ENCODE assay signal across 8 mouse cellular contexts in the genomic region with DNA sequence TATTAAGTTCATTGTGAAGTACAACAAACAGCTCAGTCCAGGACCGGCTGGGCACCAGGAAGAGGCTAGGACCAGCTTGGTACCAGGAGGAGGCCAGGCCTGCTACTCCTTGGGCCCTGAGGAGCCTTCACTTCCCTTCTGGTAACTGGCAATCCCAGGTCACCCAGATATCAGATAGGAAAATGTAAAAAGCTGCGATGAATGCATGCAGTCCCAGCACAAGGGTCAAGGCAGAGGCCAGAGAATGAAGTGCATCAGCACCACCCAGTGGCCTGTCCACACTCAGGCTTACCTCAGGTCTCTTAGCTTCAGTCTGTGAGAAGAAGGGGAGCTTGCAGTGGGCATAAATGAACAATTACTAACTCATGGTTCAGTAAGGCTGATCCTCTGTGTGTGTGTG. TPM values are rescaled to one million over a fixed set of nuclear protein-coding genes. Genes with fewer than 3 reads are reported as not detected.
DNase-seq lines count a peak whose midpoint lies in the region; ATAC-seq lines count a peak whose summit lies in the region.

No protein-coding gene starts in this region.

- 66% methylated on average over 2 of the region's 2 CpGs for WGBS in hindbrain, embryonic 11.5 days
- WGBS in hindbrain, embryonic 12.5 days, result 72% methylated on average over 2 of the region's 2 CpGs
- 28% methylated on average over 2 of the region's 2 CpGs for WGBS in heart, embryonic 14.5 days
- WGBS in lung, embryonic 15.5 days, result 22% methylated on average over 2 of the region's 2 CpGs

- no peak overlapping the region for H3K9ac ChIP-seq in hindbrain, embryonic 11.5 days (ENCODE audit: low read depth, low read length)
- H3K9ac ChIP-seq in hindbrain, embryonic 12.5 days, result no peak overlapping the region
- H3K9ac ChIP-seq in heart, embryonic 14.5 days (ENCODE audit: low read length), result no peak overlapping the region
- no peak overlapping the region for H3K9ac ChIP-seq in lung, embryonic 15.5 days

- no peaks in the 10 kb centered on the region for H3K36me3 ChIP-seq in hindbrain, embryonic 11.5 days (ENCODE audit: control insufficient read depth, insufficient read depth, low read length)
- H3K36me3 ChIP-seq in hindbrain, embryonic 12.5 days, result peaks cover 27% of the 10 kb centered on the region
- H3K36me3 ChIP-seq in heart, embryonic 14.5 days (ENCODE audit: control insufficient read depth, insufficient read depth, low read length), result peaks cover 37% of the 10 kb centered on the region
- peaks cover 14% of the 10 kb centered on the region; the same call in 1 of the 2 replicates for H3K36me3 ChIP-seq in lung, embryonic 15.5 days

- no peak overlapping the region for H3K4me3 ChIP-seq in hindbrain, embryonic 11.5 days (ENCODE audit: low read depth, low read length)
- no peak overlapping the region for H3K4me3 ChIP-seq in hindbrain, embryonic 12.5 days
- no peak overlapping the region for H3K4me3 ChIP-seq in heart, embryonic 14.5 days (ENCODE audit: control insufficient read depth in 1 of 2, insufficient read depth in 1 of 2, low read depth in 1 of 2, low read length in 2 of 2)
- no peak overlapping the region for H3K4me3 ChIP-seq in lung, embryonic 15.5 days

- DNase-seq in hindbrain, embryonic 11.5 days (ENCODE audit: low spot score), result peak; percentile 20
- peak; percentile 33 to 35 for DNase-seq in adrenal gland, postnatal 36 days
- DNase-seq in layer of hippocampus, adult 11-12 months (ENCODE audit: low spot score), result no peak
- no peak for DNase-seq in urinary bladder, postnatal 4 days (ENCODE audit: low spot score in 2 of 2)
- no peak for DNase-seq in spleen, postnatal 10 days (ENCODE audit: low spot score in 2 of 2)

- H3K9me3 ChIP-seq in hindbrain, embryonic 11.5 days (ENCODE audit: control insufficient read depth, low read length), result no peaks in the 10 kb centered on the region
- no peaks in the 10 kb centered on the region for H3K9me3 ChIP-seq in hindbrain, embryonic 12.5 days (replicated peaks)
- no peaks in the 10 kb centered on the region for H3K9me3 ChIP-seq in heart, embryonic 14.5 days (ENCODE audit: control insufficient read depth, low read length)
- H3K9me3 ChIP-seq in lung, embryonic 15.5 days, result peaks cover 3% of the 10 kb centered on the region; the same call in 1 of the 2 replicates

- no peak overlapping the region for H3K4me2 ChIP-seq in hindbrain, embryonic 11.5 days (replicated peaks; ENCODE audit: low read depth, low read length)
- H3K4me2 ChIP-seq in hindbrain, embryonic 12.5 days (replicated peaks), result no peak overlapping the region
- no peak overlapping the region for H3K4me2 ChIP-seq in heart, embryonic 14.5 days (ENCODE audit: low read length)
- no peak overlapping the region for H3K4me2 ChIP-seq in lung, embryonic 15.5 days

- H3K4me1 ChIP-seq in hindbrain, embryonic 11.5 days (replicated peaks; ENCODE audit: control insufficient read depth, insufficient read depth, low read length), result no peaks in the 10 kb centered on the region
- no peaks in the 10 kb centered on the region for H3K4me1 ChIP-seq in hindbrain, embryonic 12.5 days
- peaks cover 12 to 19% of the 10 kb centered on the region in 2 experiments for H3K4me1 ChIP-seq in heart, embryonic 14.5 days (ENCODE audit: control insufficient read depth in 2 of 2, insufficient read depth in 2 of 2, low read length in 2 of 2)
- peaks cover 14% of the 10 kb centered on the region for H3K4me1 ChIP-seq in lung, embryonic 15.5 days

- no peak overlapping the region for H3K27ac ChIP-seq in hindbrain, embryonic 11.5 days (ENCODE audit: low read depth, low read length)
- H3K27ac ChIP-seq in hindbrain, embryonic 12.5 days, result no peak overlapping the region
- peak overlapping the region; percentile 57 to 86 for H3K27ac ChIP-seq in heart, embryonic 14.5 days (replicated peaks in 1 of 2; ENCODE audit: control insufficient read depth in 1 of 2, insufficient read depth in 1 of 2, low read depth in 2 of 2, low read length in 2 of 2)
- peak overlapping the region; percentile 84 for H3K27ac ChIP-seq in lung, embryonic 15.5 days

- no peaks in the 10 kb centered on the region for H3K27me3 ChIP-seq in hindbrain, embryonic 11.5 days (ENCODE audit: control insufficient read depth, insufficient read depth, low read length)
- no peaks in the 10 kb centered on the region for H3K27me3 ChIP-seq in hindbrain, embryonic 12.5 days
- no peaks in the 10 kb centered on the region for H3K27me3 ChIP-seq in heart, embryonic 14.5 days (ENCODE audit: control insufficient read depth, insufficient read depth, low read length)
- no peaks in the 10 kb centered on the region for H3K27me3 ChIP-seq in lung, embryonic 15.5 days

- ATAC-seq in hindbrain, embryonic 11.5 days (ENCODE audit: low FRiP score), result no peak
- ATAC-seq in hindbrain, embryonic 12.5 days (ENCODE audit: low FRiP score), result no peak
- no peak for ATAC-seq in heart, embryonic 14.5 days (ENCODE audit: insufficient number of reproducible peaks, insufficient read depth, low FRiP score, low read depth)
- no peak for ATAC-seq in lung, embryonic 15.5 days (ENCODE audit: borderline replicate concordance, extremely low read depth, low FRiP score, low TSS enrichment)

RNA-seq across cellular contexts. Expression of a gene that starts 20.9 kb away (rescaled TPM):
- 37.5 and 40.0 TPM in 2 replicates for polyA plus RNA-seq in hindbrain, embryonic 11.5 days (2014; fragmentation: Nextera tagmentation; extraction: Ambion mirVana)
- 39.2 and 41.3 TPM in 2 replicates for polyA plus RNA-seq in hindbrain, embryonic 12.5 days (2016; fragmentation: Nextera tagmentation; extraction: Ambion mirVana)
- 10 to 100 TPM; 27.4 to 31.1 TPM for total RNA-seq in adrenal gland, postnatal 36 days (2021)
- 50.9 and 56.0 TPM in 2 replicates for polyA plus RNA-seq in heart, embryonic 14.5 days (2014; fragmentation: Nextera tagmentation; extraction: Ambion mirVana)
- 56.8 and 59.8 TPM in 2 replicates for polyA plus RNA-seq in lung, embryonic 15.5 days (2015; fragmentation: Nextera tagmentation; extraction: Ambion mirVana)

Comparison
In these comparisons a context has a peak if more than half of its experiments do, and no peak if none do; other contexts are left out.
1. DNase-seq: peak in hindbrain, embryonic 11.5 days (single experiment) and adrenal gland, postnatal 36 days (2 of 2); none in layer of hippocampus, adult 11-12 months (single experiment), urinary bladder, postnatal 4 days (0 of 2) and spleen, postnatal 10 days (0 of 2).
2. H3K27ac ChIP-seq: peak in heart, embryonic 14.5 days (2 of 2) and lung, embryonic 15.5 days (single experiment); none in hindbrain, embryonic 11.5 days (single experiment) and hindbrain, embryonic 12.5 days (single experiment).